Comparison of ENCODE assay signal across 9 mouse cellular contexts in genomic region chr2:35678440-35678839, GRCm38 (mm10).
DNase-seq lines count a peak whose midpoint lies in the region; ATAC-seq and TF ChIP-seq lines count a peak whose summit lies in the region.
"Had no signal": no experiment of that assay in that cellular context is flagged by ENCODE, and none has a peak within 500 bp of the region (broad histone marks: within the 10 kb centered on the region; RNA-seq: fewer than 3 reads in every experiment).

No protein-coding gene starts in this region.

- ATAC-seq in lung, postnatal 0 days = no peak
- ATAC-seq in hindbrain, embryonic 15.5 days (ENCODE audit: low FRiP score, low read depth) = no peak
- no peak for ATAC-seq in stomach, embryonic 15.5 days (ENCODE audit: insufficient read depth, low FRiP score, low read depth)

- no peak for TF ChIP-seq CTCF in lung, postnatal 0 days (IDR thresholded peaks at IDR 0.05)

- H3K4me3 ChIP-seq in heart, embryonic 10.5 days = no peak overlapping the region
- no peak overlapping the region for H3K4me3 ChIP-seq in lung, postnatal 0 days (ENCODE audit: low read depth, low read length)
- H3K4me3 ChIP-seq in hindbrain, embryonic 15.5 days = no peak overlapping the region
- no peak overlapping the region for H3K4me3 ChIP-seq in stomach, embryonic 15.5 days (replicated peaks)
- H3K4me3 ChIP-seq: limb, embryonic 15.5 days had no signal

- H3K27ac ChIP-seq in heart, embryonic 10.5 days = peak overlapping the region; percentile 81
- 0 out of 2 replicates have a peak overlapping the region, but pooled peaks have one; percentile 20 for H3K27ac ChIP-seq in lung, postnatal 0 days (ENCODE audit: low read length)
- H3K27ac ChIP-seq in hindbrain, embryonic 15.5 days (replicated peaks) = peak overlapping the region; percentile 78
- peak overlapping the region; percentile 80 for H3K27ac ChIP-seq in stomach, embryonic 15.5 days

- H3K27me3 ChIP-seq in heart, embryonic 10.5 days (ENCODE audit: insufficient read depth, poor library complexity, severe bottlenecking) = no peaks in the 10 kb centered on the region
- H3K27me3 ChIP-seq in lung, postnatal 0 days (replicated peaks; ENCODE audit: insufficient read depth, low read length) = no peaks in the 10 kb centered on the region
- no peaks in the 10 kb centered on the region for H3K27me3 ChIP-seq in hindbrain, embryonic 15.5 days
- no peaks in the 10 kb centered on the region for H3K27me3 ChIP-seq in stomach, embryonic 15.5 days (replicated peaks)
- H3K27me3 ChIP-seq: limb, embryonic 15.5 days had no signal

- H3K36me3 ChIP-seq in heart, embryonic 10.5 days = peaks cover 1% of the 10 kb centered on the region; the same call in 1 of the 2 replicates
- H3K36me3 ChIP-seq in lung, postnatal 0 days (ENCODE audit: insufficient read depth, low read length) = no peaks in the 10 kb centered on the region
- no peaks in the 10 kb centered on the region for H3K36me3 ChIP-seq in hindbrain, embryonic 15.5 days
- no peaks in the 10 kb centered on the region for H3K36me3 ChIP-seq in stomach, embryonic 15.5 days
- H3K36me3 ChIP-seq: limb, embryonic 15.5 days had no signal

- WGBS in heart, embryonic 10.5 days = 26% methylated on average over 4 of the region's 4 CpGs
- 40% methylated on average over 4 of the region's 4 CpGs for WGBS in lung, postnatal 0 days
- WGBS in hindbrain, embryonic 15.5 days = 33% methylated on average over 4 of the region's 4 CpGs
- 46% methylated on average over 4 of the region's 4 CpGs for WGBS in stomach, embryonic 15.5 days

- DNase-seq in heart, embryonic 10.5 days (ENCODE audit: low spot score) = no peak
- no peak for DNase-seq in heart, adult 9 months (ENCODE audit: low spot score in 2 of 2)
- no peak for DNase-seq in lung, postnatal 0 days (ENCODE audit: low spot score)
- DNase-seq in lung, postnatal 4 days = no peak
- DNase-seq in layer of hippocampus, postnatal 25 days (ENCODE audit: extremely low spot score in 1 of 2, low spot score in 1 of 2) = no peak
- no peak for DNase-seq in lung, postnatal 10 days

- TF ChIP-seq EP300 in lung, postnatal 0 days (IDR thresholded peaks at IDR 0.05) = no peak

- H3K9ac ChIP-seq in lung, postnatal 0 days (replicated peaks; ENCODE audit: low read depth) = no peak overlapping the region
- no peak overlapping the region for H3K9ac ChIP-seq in hindbrain, embryonic 15.5 days
- no peak overlapping the region for H3K9ac ChIP-seq in stomach, embryonic 15.5 days
- H3K9ac ChIP-seq: limb, embryonic 15.5 days had no signal

- H3K4me1 ChIP-seq in heart, embryonic 10.5 days = peaks cover 100% of the 10 kb centered on the region
- H3K4me1 ChIP-seq in lung, postnatal 0 days (ENCODE audit: insufficient read depth, low read depth, low read length) = peaks cover 72% of the 10 kb centered on the region
- peaks cover 94% of the 10 kb centered on the region for H3K4me1 ChIP-seq in hindbrain, embryonic 15.5 days (replicated peaks)
- H3K4me1 ChIP-seq in stomach, embryonic 15.5 days = peaks cover 86% of the 10 kb centered on the region

- no peak overlapping the region for H3K4me2 ChIP-seq in lung, postnatal 0 days (replicated peaks; ENCODE audit: low read depth, low read length)
- no peak overlapping the region for H3K4me2 ChIP-seq in hindbrain, embryonic 15.5 days
- no peak overlapping the region; the same call in 1 of the 2 replicates for H3K4me2 ChIP-seq in stomach, embryonic 15.5 days
- H3K4me2 ChIP-seq: limb, embryonic 15.5 days had no signal

- no peaks in the 10 kb centered on the region for H3K9me3 ChIP-seq in heart, embryonic 10.5 days
- no peaks in the 10 kb centered on the region for H3K9me3 ChIP-seq in lung, postnatal 0 days (ENCODE audit: low read length)
- no peaks in the 10 kb centered on the region for H3K9me3 ChIP-seq in hindbrain, embryonic 15.5 days
- no peaks in the 10 kb centered on the region for H3K9me3 ChIP-seq in stomach, embryonic 15.5 days
- H3K9me3 ChIP-seq: limb, embryonic 15.5 days had no signal

Comparison
In these comparisons a context has a peak if more than half of its experiments do, and no peak if none do; other contexts are left out.
1. H3K27ac ChIP-seq: peak in every context shown above with its lines; median percentile 81 in heart, embryonic 10.5 days; 80 in stomach, embryonic 15.5 days; 78 in hindbrain, embryonic 15.5 days; 20 in lung, postnatal 0 days.